Mouse (Mus musculus) spleen, postnatal 10 days (tissue): ENCODE results near the gene Rab1b.

Source experiments
- DNase-seq, 2 experiments: peaks; one replicate each; pipeline ENCODE4 v3.0.0; 2021 to 2022; ENCODE audit warnings: low spot score in 2 of 2

The Rab1b gene

GRCm38 (mm10) chr19:5051031-5051430, 55.8 kb downstream of the Rab1b start:
- DNase-seq: no peak

- peak in 1 of 2 experiments; percentile 46 for DNase-seq
These were observed 56.6 kb downstream of the Rab1b start, which contains the start of gene Rin1 for GRCm38 (mm10) chr19:5050047-5050905. Gene Rin1, plus strand, starts transcription at chr19:5050481.

GRCm38 (mm10) chr19:5049325-5049724, 57.5 kb downstream of the Rab1b start:
- DNase-seq: no peak
